In the genomic region with DNA sequence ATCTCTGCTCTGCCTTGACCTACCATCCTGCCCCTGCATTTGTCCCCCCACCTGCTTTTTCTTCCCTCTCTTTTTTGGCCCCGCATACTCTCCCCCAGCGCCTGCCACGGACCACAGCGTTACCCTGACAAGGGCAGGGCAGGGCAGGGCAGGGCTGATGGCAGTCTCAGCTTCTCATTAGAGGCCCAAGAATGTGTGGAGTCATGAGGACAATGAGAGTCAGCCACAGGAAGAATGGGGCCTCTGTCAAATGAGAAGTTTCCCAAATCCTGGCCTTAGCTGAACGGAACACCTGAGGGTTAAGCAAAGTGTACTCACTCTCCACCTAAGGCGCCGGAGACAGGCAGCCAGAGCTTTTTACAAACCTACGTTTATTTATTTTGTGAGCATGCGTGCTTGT, we compare ENCODE assay signal across 17 mouse cellular contexts. TPM values are rescaled to one million over a fixed set of nuclear protein-coding genes. Genes with fewer than 3 reads are reported as not detected.
DNase-seq lines count a peak whose midpoint lies in the region; ATAC-seq lines count a peak whose summit lies in the region.
"Had no signal": no experiment of that assay in that cellular context is flagged by ENCODE, and none has a peak within 500 bp of the region (broad histone marks: within the 10 kb centered on the region; RNA-seq: fewer than 3 reads in every experiment).

No protein-coding gene starts in this region.

- no peak overlapping the region for H3K4me3 ChIP-seq in lung, embryonic 16.5 days (ENCODE audit: low read length)
- H3K4me3 ChIP-seq in embryonic facial prominence, embryonic 10.5 days = no peak overlapping the region
- H3K4me3 ChIP-seq in hindbrain, embryonic 15.5 days = no peak overlapping the region
- H3K4me3 ChIP-seq in neural tube, embryonic 12.5 days = no peak overlapping the region
- H3K4me3 ChIP-seq: limb, embryonic 15.5 days had no signal

- intact Hi-C loops in left cerebral cortex, postnatal 10 days (cut with DNase I) = no loop called here

- ATAC-seq in lung, embryonic 16.5 days (ENCODE audit: low read depth) = peak; percentile 27; the same call in 1 of the 2 replicates
- ATAC-seq in hindbrain, embryonic 15.5 days (ENCODE audit: low FRiP score, low read depth) = no peak
- no peak for ATAC-seq in neural tube, embryonic 12.5 days (ENCODE audit: low FRiP score, low read depth)
- ATAC-seq: CD4-positive, CD25-positive, alpha-beta regulatory T cell, adult 4 months had no signal

- H3K27me3 ChIP-seq in lung, embryonic 16.5 days (ENCODE audit: control insufficient read depth, insufficient read depth, low read depth, low read length) = peaks cover 27% of the 10 kb centered on the region
- H3K27me3 ChIP-seq in embryonic facial prominence, embryonic 10.5 days (replicated peaks; ENCODE audit: low read depth, poor library complexity, severe bottlenecking) = peaks cover 97% of the 10 kb centered on the region
- H3K27me3 ChIP-seq in hindbrain, embryonic 15.5 days = no peaks in the 10 kb centered on the region
- peaks cover 4% of the 10 kb centered on the region; the same call in 1 of the 2 replicates for H3K27me3 ChIP-seq in neural tube, embryonic 12.5 days (replicated peaks)

- H3K4me2 ChIP-seq in lung, embryonic 16.5 days (ENCODE audit: low read depth, low read length) = no peak overlapping the region
- peak overlapping the region; percentile 36 for H3K4me2 ChIP-seq in hindbrain, embryonic 15.5 days
- peak overlapping the region; percentile 69 for H3K4me2 ChIP-seq in neural tube, embryonic 12.5 days (replicated peaks)
- H3K4me2 ChIP-seq: heart, embryonic 11.5 days; limb, embryonic 15.5 days had no signal

- no peak for DNase-seq in lung, postnatal 14 days
- peak; percentile 10 for DNase-seq in embryonic facial prominence, embryonic 10.5 days (ENCODE audit: low spot score)
- DNase-seq in thymus, postnatal 14 days = no peak
- DNase-seq in left cerebral cortex, postnatal 10 days (ENCODE audit: extremely low spot score in 1 of 2, low spot score in 2 of 2) = no peak
- DNase-seq in left cerebral cortex, adult 8-10 months (ENCODE audit: low spot score in 2 of 2) = no peak
- DNase-seq: gastrocnemius, postnatal 14 days; retina, postnatal 1 day had no signal

- no peaks in the 10 kb centered on the region for H3K9me3 ChIP-seq in lung, embryonic 16.5 days (ENCODE audit: control insufficient read depth, low read length)
- no peaks in the 10 kb centered on the region for H3K9me3 ChIP-seq in embryonic facial prominence, embryonic 10.5 days
- no peaks in the 10 kb centered on the region for H3K9me3 ChIP-seq in hindbrain, embryonic 15.5 days
- no peaks in the 10 kb centered on the region for H3K9me3 ChIP-seq in neural tube, embryonic 12.5 days
- H3K9me3 ChIP-seq: limb, embryonic 15.5 days had no signal

- peaks cover 25% of the 10 kb centered on the region for H3K4me1 ChIP-seq in lung, embryonic 16.5 days (replicated peaks; ENCODE audit: control insufficient read depth, insufficient read depth, low read length)
- H3K4me1 ChIP-seq in embryonic facial prominence, embryonic 10.5 days = peaks cover 99% of the 10 kb centered on the region
- H3K4me1 ChIP-seq in hindbrain, embryonic 15.5 days (replicated peaks) = peaks cover 83% of the 10 kb centered on the region
- peaks cover 79% of the 10 kb centered on the region for H3K4me1 ChIP-seq in neural tube, embryonic 12.5 days

- peak overlapping the region; percentile 88 for H3K27ac ChIP-seq in lung, embryonic 16.5 days (ENCODE audit: low read length)
- peak overlapping the region; percentile 44 for H3K27ac ChIP-seq in embryonic facial prominence, embryonic 10.5 days (replicated peaks)
- no peak overlapping the region for H3K27ac ChIP-seq in hindbrain, embryonic 15.5 days (replicated peaks)
- H3K27ac ChIP-seq in neural tube, embryonic 12.5 days = no peak overlapping the region
- H3K27ac ChIP-seq: limb, embryonic 15.5 days had no signal

- H3K9ac ChIP-seq in lung, embryonic 16.5 days (ENCODE audit: low read length) = peak overlapping the region; percentile 1; the same call in 1 of the 2 replicates
- no peak overlapping the region; the same call in 1 of the 2 replicates for H3K9ac ChIP-seq in hindbrain, embryonic 15.5 days
- 0 out of 2 replicates have a peak overlapping the region, but pooled peaks have one; percentile 40 for H3K9ac ChIP-seq in neural tube, embryonic 12.5 days
- H3K9ac ChIP-seq: limb, embryonic 15.5 days had no signal

- H3K36me3 ChIP-seq in lung, embryonic 16.5 days (ENCODE audit: control insufficient read depth, insufficient read depth, low read length) = no peaks in the 10 kb centered on the region
- H3K36me3 ChIP-seq in embryonic facial prominence, embryonic 10.5 days (replicated peaks) = no peaks in the 10 kb centered on the region
- H3K36me3 ChIP-seq in hindbrain, embryonic 15.5 days = no peaks in the 10 kb centered on the region
- no peaks in the 10 kb centered on the region for H3K36me3 ChIP-seq in neural tube, embryonic 12.5 days
- H3K36me3 ChIP-seq: limb, embryonic 15.5 days had no signal

- WGBS in lung, embryonic 16.5 days = 29% methylated on average over 9 of the region's 9 CpGs
- 31% methylated on average over 9 of the region's 9 CpGs for WGBS in embryonic facial prominence, embryonic 10.5 days
- 39% methylated on average over 9 of the region's 9 CpGs for WGBS in hindbrain, embryonic 15.5 days
- 37% methylated on average over 9 of the region's 9 CpGs for WGBS in neural tube, embryonic 12.5 days

RNA-seq across cellular contexts. Expression of a gene that starts 3.8 kb away (rescaled TPM):
- 0.50 and 0.63 TPM in 2 replicates for polyA plus RNA-seq in lung, embryonic 16.5 days (2015; fragmentation: Nextera tagmentation; extraction: Ambion mirVana)
- 1.00 and 1.4 TPM in 2 replicates for polyA plus RNA-seq in embryonic facial prominence, embryonic 10.5 days (2016; fragmentation: Nextera tagmentation; extraction: Ambion mirVana)
- polyA plus RNA-seq in hindbrain, embryonic 15.5 days (2015; fragmentation: Nextera tagmentation; extraction: Ambion mirVana) = 2.7 and 2.8 TPM in 2 replicates
- 3.0 and 3.7 TPM in 2 replicates for polyA plus RNA-seq in neural tube, embryonic 12.5 days (2016; fragmentation: Nextera tagmentation; extraction: Ambion mirVana)
- total RNA-seq in left cerebral cortex, postnatal 10 days (2021) = 1 to 10 TPM; 3.2 TPM
- 1 to 10 TPM; 4.6 to 5.7 (median 4.7) TPM for total RNA-seq in left cerebral cortex, adult 8-10 months (2022)
- total RNA-seq: common myeloid progenitor, adult 5-6 weeks; gastrocnemius, postnatal 14 days had no signal
- polyA plus RNA-seq: CD4-positive, CD25-positive, alpha-beta regulatory T cell, adult 4 months had no signal

RNA-seq across cellular contexts. Expression of a gene that starts 3.9 kb away (rescaled TPM):
- 1.2 and 1.8 TPM in 2 replicates for polyA plus RNA-seq in lung, embryonic 16.5 days (2015; fragmentation: Nextera tagmentation; extraction: Ambion mirVana)
- 1.9 and 2.0 TPM in 2 replicates for polyA plus RNA-seq in embryonic facial prominence, embryonic 10.5 days (2016; fragmentation: Nextera tagmentation; extraction: Ambion mirVana)
- 14.1 and 16.2 TPM in 2 replicates for polyA plus RNA-seq in hindbrain, embryonic 15.5 days (2015; fragmentation: Nextera tagmentation; extraction: Ambion mirVana)
- polyA plus RNA-seq in neural tube, embryonic 12.5 days (2016; fragmentation: Nextera tagmentation; extraction: Ambion mirVana) = 11.7 and 11.9 TPM in 2 replicates
- total RNA-seq in left cerebral cortex, postnatal 10 days (2021) = 1 to 10 TPM; 4.4 to 5.2 TPM
- 1 to 10 TPM; 7.0 to 9.5 (median 8.1) TPM for total RNA-seq in left cerebral cortex, adult 8-10 months (2022)
- total RNA-seq: common myeloid progenitor, adult 5-6 weeks; gastrocnemius, postnatal 14 days had no signal
- polyA plus RNA-seq: CD4-positive, CD25-positive, alpha-beta regulatory T cell, adult 4 months; heart, embryonic 11.5 days had no signal

RNA-seq across cellular contexts. Expression of a gene that starts 34.5 kb away (rescaled TPM):
- 0.63 TPM in 1 of 2 replicates, not detected in the other for polyA plus RNA-seq in lung, embryonic 16.5 days (2015; fragmentation: Nextera tagmentation; extraction: Ambion mirVana)
- polyA plus RNA-seq in embryonic facial prominence, embryonic 10.5 days (2016; fragmentation: Nextera tagmentation; extraction: Ambion mirVana) = not detected in 2 replicates
- 0.25 and 0.68 TPM in 2 replicates for polyA plus RNA-seq in hindbrain, embryonic 15.5 days (2015; fragmentation: Nextera tagmentation; extraction: Ambion mirVana)
- 0.74 and 0.86 TPM in 2 replicates for polyA plus RNA-seq in neural tube, embryonic 12.5 days (2016; fragmentation: Nextera tagmentation; extraction: Ambion mirVana)
- total RNA-seq in left cerebral cortex, postnatal 10 days (2021) = not detected
- total RNA-seq in left cerebral cortex, adult 8-10 months (2022) = not detected
- total RNA-seq: adrenal gland, postnatal 4 days; common myeloid progenitor, adult 5-6 weeks; gastrocnemius, postnatal 14 days; layer of hippocampus, postnatal 25 days had no signal
- polyA plus RNA-seq: CD4-positive, CD25-positive, alpha-beta regulatory T cell, adult 4 months; heart, embryonic 11.5 days; kidney, embryonic 16.5 days; limb, embryonic 15.5 days had no signal

RNA-seq across cellular contexts. Expression of a gene that starts 55.6 kb away (rescaled TPM):
- 8.7 and 9.0 TPM in 2 replicates for polyA plus RNA-seq in lung, embryonic 16.5 days (2015; fragmentation: Nextera tagmentation; extraction: Ambion mirVana)
- polyA plus RNA-seq in embryonic facial prominence, embryonic 10.5 days (2016; fragmentation: Nextera tagmentation; extraction: Ambion mirVana) = 2.3 and 3.2 TPM in 2 replicates
- polyA plus RNA-seq in hindbrain, embryonic 15.5 days (2015; fragmentation: Nextera tagmentation; extraction: Ambion mirVana) = 1.00 and 1.1 TPM in 2 replicates
- 0.74 and 0.84 TPM in 2 replicates for polyA plus RNA-seq in neural tube, embryonic 12.5 days (2016; fragmentation: Nextera tagmentation; extraction: Ambion mirVana)
- 10 to 100 TPM; 17.6 to 19.9 TPM for total RNA-seq in left cerebral cortex, postnatal 10 days (2021)
- 10 to 100 TPM; 29.2 to 42.7 (median 35.9) TPM for total RNA-seq in left cerebral cortex, adult 8-10 months (2022)
- polyA plus RNA-seq: CD4-positive, CD25-positive, alpha-beta regulatory T cell, adult 4 months had no signal

Comparison
In these comparisons a context has a peak if more than half of its experiments do, and no peak if none do; other contexts are left out.
1. H3K27ac ChIP-seq: peak in lung, embryonic 16.5 days (single experiment) and embryonic facial prominence, embryonic 10.5 days (single experiment); none in hindbrain, embryonic 15.5 days (single experiment) and neural tube, embryonic 12.5 days (single experiment).